Mouse (Mus musculus) CD4-positive, CD25-positive, alpha-beta regulatory T cell, adult 9 weeks (primary cell): ENCODE data around the gene Smg1. TPM values are rescaled to one million over a fixed set of nuclear protein-coding genes. Genes with fewer than 3 reads are reported as not detected.

Source experiments
- polyA plus RNA-seq: library from polyadenylated mRNA; unstranded; fragments of 100-300 nt; shearing (Covaris generic); gene quantifications from one replicate; pipeline ENCODE4 v1.2.1, GENCODE M21; 2017

Gene Smg1
- 16.0 TPM for polyA plus RNA-seq

GRCm38 (mm10) chr7:118243453-118244385, at the start of gene Smg1:
Gene Smg1, minus strand, starts transcription at chr7:118243670.

GRCm38 (mm10) chr7:118129430-118130041, 113.9 kb downstream of the Smg1 start, which contains the start of gene Arl6ip1:
Gene Arl6ip1, minus strand, starts transcription at chr7:118129662.

GRCm38 (mm10) chr7:118115877-118116568, 127.4 kb downstream of the Smg1 start, which contains the start of gene Rps15a:
Gene Rps15a, minus strand, starts transcription at chr7:118116188.

Other genes with a start within 250 kb of the Smg1 start
- 1,139 TPM for gene Rps15a, start 127.5 kb downstream of the Smg1 start, polyA plus RNA-seq
- gene Arl6ip1, start 114.0 kb downstream of the Smg1 start, polyA plus RNA-seq = 618 TPM
- gene Syt17, start 204.6 kb upstream of the Smg1 start, polyA plus RNA-seq = 0.33 TPM
- 0.32 TPM for gene Itpripl2, start 248.3 kb upstream of the Smg1 start, polyA plus RNA-seq